Mouse (Mus musculus): ENCODE measurements around the gene Gm10643. TPM values are rescaled to one million over a fixed set of nuclear protein-coding genes. Genes with fewer than 3 reads are reported as not detected.

Gene Gm10643
- polyA plus RNA-seq, 1 experiment from 2014 or later, result 1.1 TPM

- Histone ChIP-seq H3K4me3 (ENCODE audit: low read depth, low read length) (peak overlapping the region; percentile 29), H3K4me1 (replicated peaks; ENCODE audit: control insufficient read depth, insufficient read depth, low read length) (peaks cover 15% of the 10 kb centered on the region; the same call in 1 of the 2 replicates), H3K4me2 (replicated peaks; ENCODE audit: low read depth) (peak overlapping the region; percentile 68), H3K27ac (ENCODE audit: low read depth, low read length) (no peak overlapping the region), H3K27me3 (replicated peaks; ENCODE audit: control insufficient read depth, insufficient read depth, low read length) (peaks cover 7% of the 10 kb centered on the region; the same call in 1 of the 2 replicates), H3K9me3 (ENCODE audit: control insufficient read depth) (no peaks in the 10 kb centered on the region), H3K36me3 (ENCODE audit: control insufficient read depth, insufficient read depth) (no peaks in the 10 kb centered on the region), H3K9ac (ENCODE audit: low read depth, low read length) (no peak overlapping the region)
- 5% methylated on average over 41 of the region's 41 CpGs for WGBS
- ATAC-seq, result no peak
- no peak for TF ChIP-seq CTCF (IDR thresholded peaks at IDR 0.05; ENCODE audit: low read depth)
These were observed 39.1 kb downstream of the Gm10643 start for GRCm38 (mm10) chr8:84025863-84026262.

GRCm38 (mm10) chr8:84024171-84024570, 40.8 kb downstream of the Gm10643 start:
- Histone ChIP-seq H3K36me3 (ENCODE audit: control insufficient read depth, insufficient read depth) (no peaks in the 10 kb centered on the region), H3K4me2 (replicated peaks; ENCODE audit: low read depth) (no peak overlapping the region), H3K4me3 (ENCODE audit: low read depth, low read length) (no peak overlapping the region), H3K9me3 (ENCODE audit: control insufficient read depth) (no peaks in the 10 kb centered on the region), H3K27ac (ENCODE audit: low read depth, low read length) (no peak overlapping the region), H3K27me3 (replicated peaks; ENCODE audit: control insufficient read depth, insufficient read depth, low read length) (peaks cover 7% of the 10 kb centered on the region; the same call in 1 of the 2 replicates), H3K4me1 (replicated peaks; ENCODE audit: control insufficient read depth, insufficient read depth, low read length) (peaks cover 15% of the 10 kb centered on the region; the same call in 1 of the 2 replicates), H3K9ac (ENCODE audit: low read depth, low read length) (no peak overlapping the region)
- 19% methylated on average over 10 of the region's 10 CpGs for WGBS
- TF ChIP-seq CTCF (IDR thresholded peaks at IDR 0.05; ENCODE audit: low read depth), result peak; percentile 81
- no peak for ATAC-seq

- Histone ChIP-seq H3K4me2 (replicated peaks; ENCODE audit: low read depth) (no peak overlapping the region), H3K4me3 (ENCODE audit: low read depth, low read length) (no peak overlapping the region), H3K4me1 (replicated peaks; ENCODE audit: control insufficient read depth, insufficient read depth, low read length) (peaks cover 15% of the 10 kb centered on the region; the same call in 1 of the 2 replicates), H3K9ac (ENCODE audit: low read depth, low read length) (no peak overlapping the region), H3K27me3 (replicated peaks; ENCODE audit: control insufficient read depth, insufficient read depth, low read length) (peaks cover 7% of the 10 kb centered on the region; the same call in 1 of the 2 replicates), H3K27ac (ENCODE audit: low read depth, low read length) (no peak overlapping the region), H3K36me3 (ENCODE audit: control insufficient read depth, insufficient read depth) (no peaks in the 10 kb centered on the region), H3K9me3 (ENCODE audit: control insufficient read depth) (no peaks in the 10 kb centered on the region)
- WGBS, result 25% methylated on average over 1 of the region's 1 CpGs
- TF ChIP-seq CTCF (IDR thresholded peaks at IDR 0.05; ENCODE audit: low read depth), result no peak
- no peak for ATAC-seq
These were observed 41.3 kb downstream of the Gm10643 start for GRCm38 (mm10) chr8:84023631-84024030.

GRCm38 (mm10) chr8:84023085-84023484, 41.9 kb downstream of the Gm10643 start:
- H3K9me3 ChIP-seq (ENCODE audit: control insufficient read depth), result no peaks in the 10 kb centered on the region
- ATAC-seq, result no peak
- H3K4me1 ChIP-seq (replicated peaks; ENCODE audit: control insufficient read depth, insufficient read depth, low read length), result peaks cover 15% of the 10 kb centered on the region; the same call in 1 of the 2 replicates
- no peak for TF ChIP-seq CTCF (IDR thresholded peaks at IDR 0.05; ENCODE audit: low read depth)
- 3% methylated on average over 5 of the region's 5 CpGs for WGBS
- H3K4me2 ChIP-seq (replicated peaks; ENCODE audit: low read depth), result no peak overlapping the region
- no peak overlapping the region for H3K27ac ChIP-seq (ENCODE audit: low read depth, low read length)
- H3K4me3 ChIP-seq (ENCODE audit: low read depth, low read length), result no peak overlapping the region
- peaks cover 7% of the 10 kb centered on the region; the same call in 1 of the 2 replicates for H3K27me3 ChIP-seq (replicated peaks; ENCODE audit: control insufficient read depth, insufficient read depth, low read length)
- no peak overlapping the region for H3K9ac ChIP-seq (ENCODE audit: low read depth, low read length)
- H3K36me3 ChIP-seq (ENCODE audit: control insufficient read depth, insufficient read depth), result no peaks in the 10 kb centered on the region

DNA sequence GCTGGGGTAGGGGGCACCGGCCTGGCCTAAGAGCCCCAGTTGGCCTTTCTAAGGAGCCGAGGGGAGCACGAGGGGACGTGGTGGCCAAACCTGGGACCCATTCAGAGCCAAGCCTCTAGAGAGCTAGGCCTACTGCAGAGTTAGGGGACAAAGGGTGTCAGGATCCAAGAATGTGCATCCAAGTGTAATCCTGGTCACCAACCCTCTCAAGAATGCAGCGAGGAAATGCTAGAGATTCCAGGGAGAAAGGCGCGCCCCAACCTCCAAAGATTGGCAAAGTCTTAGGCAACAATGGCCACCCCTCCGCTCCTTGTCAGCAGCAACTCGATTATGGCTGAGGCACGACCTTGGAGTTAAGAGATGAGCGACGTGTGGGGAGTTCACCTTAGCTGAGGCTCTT, 43.4 kb downstream of the Gm10643 start:
- Histone ChIP-seq H3K4me2 (replicated peaks; ENCODE audit: low read depth) (peak overlapping the region; percentile 43), H3K4me1 (replicated peaks; ENCODE audit: control insufficient read depth, insufficient read depth, low read length) (peaks cover 15% of the 10 kb centered on the region; the same call in 1 of the 2 replicates), H3K27ac (ENCODE audit: low read depth, low read length) (no peak overlapping the region)

DNA sequence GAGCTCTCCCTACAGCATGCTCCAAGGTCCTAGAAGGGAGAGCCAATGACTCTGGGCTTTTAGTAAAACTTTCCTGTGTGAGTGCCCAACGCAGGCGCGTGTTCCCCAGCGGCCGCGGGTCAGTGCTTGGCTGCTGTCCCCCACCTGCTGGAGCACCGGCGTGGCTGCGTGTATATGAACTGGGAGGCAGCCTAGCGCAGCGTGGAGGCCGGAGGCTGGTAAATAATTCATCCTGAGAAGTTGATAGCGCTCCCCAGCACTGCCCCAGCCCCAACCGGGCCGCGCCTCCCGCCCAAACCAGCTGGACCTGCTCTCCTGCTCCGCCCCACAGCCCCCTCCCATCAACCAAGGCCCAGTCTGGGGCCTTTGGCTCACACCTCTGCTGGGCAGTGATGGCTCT, 43.8 kb downstream of the Gm10643 start, which contains the start of gene Palm3:
Gene Palm3 (plus strand): TSS at position 376 of the 400 bp plus-strand sequence.
- Histone ChIP-seq H3K4me3 (ENCODE audit: low read depth, low read length) (no peak within 1 kb of the TSS), H3K4me2 (replicated peaks; ENCODE audit: low read depth) (peak within 1 kb of the TSS; percentile 43), H3K27me3 (replicated peaks; ENCODE audit: control insufficient read depth, insufficient read depth, low read length) (no peaks in the 10 kb centered on the region; the same call in 1 of the 2 replicates), H3K4me1 (replicated peaks; ENCODE audit: control insufficient read depth, insufficient read depth, low read length) (peaks cover 15% of the 10 kb centered on the region; the same call in 1 of the 2 replicates), H3K27ac (ENCODE audit: low read depth, low read length) (no peak within 1 kb of the TSS), H3K36me3 (ENCODE audit: control insufficient read depth, insufficient read depth) (no peaks in the 10 kb centered on the region), H3K9me3 (ENCODE audit: control insufficient read depth) (no peaks in the 10 kb centered on the region), H3K9ac (ENCODE audit: low read depth, low read length) (no peak within 1 kb of the TSS)
- peak; percentile 39 for ATAC-seq
- TF ChIP-seq CTCF (IDR thresholded peaks at IDR 0.05; ENCODE audit: low read depth), result peak; percentile 36
- WGBS, result 9% methylated on average over 18 of the region's 18 CpGs

More for the DNA sequence above, 43.4 kb downstream of the Gm10643 start:
- no peak overlapping the region for H3K4me3 ChIP-seq (ENCODE audit: low read depth, low read length)
- H3K36me3 ChIP-seq (ENCODE audit: control insufficient read depth, insufficient read depth), result no peaks in the 10 kb centered on the region
- H3K27me3 ChIP-seq (replicated peaks; ENCODE audit: control insufficient read depth, insufficient read depth, low read length), result peaks cover 4% of the 10 kb centered on the region; the same call in 1 of the 2 replicates
- ATAC-seq, result no peak
- no peak for TF ChIP-seq CTCF (IDR thresholded peaks at IDR 0.05; ENCODE audit: low read depth)
- no peak overlapping the region for H3K9ac ChIP-seq (ENCODE audit: low read depth, low read length)
- WGBS, result 29% methylated on average over 12 of the region's 12 CpGs
- no peaks in the 10 kb centered on the region for H3K9me3 ChIP-seq (ENCODE audit: control insufficient read depth)
